In the genomic region with DNA sequence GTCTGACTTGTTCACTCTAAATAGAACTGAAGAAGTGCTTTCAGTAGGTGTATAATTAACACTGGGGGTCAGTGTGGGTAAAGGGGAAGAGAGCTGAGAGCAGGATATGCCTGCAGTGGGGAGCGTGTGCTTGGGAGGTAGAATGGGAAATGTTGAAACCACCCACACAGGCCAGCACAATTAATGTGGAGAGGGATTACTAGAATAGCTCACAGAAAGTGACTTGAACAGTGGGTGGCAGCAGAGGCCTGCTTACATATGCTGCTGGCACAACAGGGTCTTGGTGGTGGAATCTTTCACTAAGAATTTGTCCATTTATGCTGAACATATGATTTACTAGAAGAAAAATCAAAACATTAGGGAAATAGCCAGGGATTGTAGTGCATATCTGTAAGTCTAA, we compare ENCODE assay signal across 8 mouse cellular contexts. TPM values are rescaled to one million over a fixed set of nuclear protein-coding genes. Genes with fewer than 3 reads are reported as not detected.
DNase-seq lines count a peak whose midpoint lies in the region; ATAC-seq and TF ChIP-seq lines count a peak whose summit lies in the region.

No protein-coding gene starts in this region.

- H3K4me1 ChIP-seq in embryonic facial prominence, embryonic 10.5 days, result peaks cover 62% of the 10 kb centered on the region
- peaks cover 14 to 59% of the 10 kb centered on the region in 2 experiments for H3K4me1 ChIP-seq in heart, embryonic 14.5 days (ENCODE audit: control insufficient read depth in 2 of 2, insufficient read depth in 2 of 2, low read length in 2 of 2)
- peaks cover 38% of the 10 kb centered on the region for H3K4me1 ChIP-seq in liver, postnatal 0 days (ENCODE audit: insufficient read depth)
- peaks cover 72% of the 10 kb centered on the region for H3K4me1 ChIP-seq in neural tube, embryonic 15.5 days

- no peaks in the 10 kb centered on the region for H3K27me3 ChIP-seq in embryonic facial prominence, embryonic 10.5 days (replicated peaks; ENCODE audit: low read depth, poor library complexity, severe bottlenecking)
- H3K27me3 ChIP-seq in heart, embryonic 14.5 days (ENCODE audit: control insufficient read depth, insufficient read depth, low read length), result no peaks in the 10 kb centered on the region
- no peaks in the 10 kb centered on the region for H3K27me3 ChIP-seq in liver, postnatal 0 days (ENCODE audit: insufficient read depth, low read length)
- H3K27me3 ChIP-seq in neural tube, embryonic 15.5 days (replicated peaks), result no peaks in the 10 kb centered on the region

- peak; percentile 72 for DNase-seq in A20 (ENCODE audit: low read depth, low spot score)
- peak; percentile 52 for DNase-seq in MN1 (ENCODE audit: low spot score)
- peak; percentile 38 for DNase-seq in embryonic facial prominence, embryonic 10.5 days (ENCODE audit: low spot score)
- DNase-seq in kidney, postnatal 25 days, result peak; percentile 59 to 61
- peak; percentile 56 for DNase-seq in liver, postnatal 0 days
- DNase-seq in urinary bladder, postnatal 4 days (ENCODE audit: low spot score in 2 of 2), result no peak

- no peak for TF ChIP-seq EP300 in liver, postnatal 0 days (IDR thresholded peaks at IDR 0.05; ENCODE audit: low read depth)

- ATAC-seq in heart, embryonic 14.5 days (ENCODE audit: insufficient number of reproducible peaks, insufficient read depth, low FRiP score, low read depth), result no peak; the same call in 1 of the 2 replicates
- ATAC-seq in liver, postnatal 0 days, result no peak
- no peak for ATAC-seq in neural tube, embryonic 15.5 days (ENCODE audit: low FRiP score)

- peak overlapping the region; percentile 83 for H3K4me2 ChIP-seq in heart, embryonic 14.5 days (ENCODE audit: low read length)
- H3K4me2 ChIP-seq in liver, postnatal 0 days (ENCODE audit: low read depth, low read length), result peak overlapping the region; percentile 93
- peak overlapping the region; percentile 85 for H3K4me2 ChIP-seq in neural tube, embryonic 15.5 days

- no peak overlapping the region for H3K27ac ChIP-seq in embryonic facial prominence, embryonic 10.5 days (replicated peaks)
- no peak overlapping the region; a peak in 2 of 4 replicates for H3K27ac ChIP-seq in heart, embryonic 14.5 days (replicated peaks in 1 of 2; ENCODE audit: control insufficient read depth in 1 of 2, insufficient read depth in 1 of 2, low read depth in 2 of 2, low read length in 2 of 2)
- H3K27ac ChIP-seq in liver, postnatal 0 days (ENCODE audit: low read depth), result 0 out of 2 replicates have a peak overlapping the region, but pooled peaks have one; percentile 0
- H3K27ac ChIP-seq in neural tube, embryonic 15.5 days (replicated peaks), result peak overlapping the region; percentile 37; the same call in 1 of the 2 replicates

- 17% methylated on average over 1 of the region's 1 CpGs for WGBS in embryonic facial prominence, embryonic 10.5 days
- WGBS in heart, embryonic 14.5 days, result 7% methylated on average over 1 of the region's 1 CpGs
- WGBS in liver, postnatal 0 days (ENCODE audit: insufficient replicate concordance), result 19% methylated on average over 1 of the region's 1 CpGs
- 3% methylated on average over 1 of the region's 1 CpGs for WGBS in neural tube, embryonic 15.5 days

- no peaks in the 10 kb centered on the region for H3K9me3 ChIP-seq in embryonic facial prominence, embryonic 10.5 days
- H3K9me3 ChIP-seq in heart, embryonic 14.5 days (ENCODE audit: control insufficient read depth, low read length), result no peaks in the 10 kb centered on the region
- H3K9me3 ChIP-seq in liver, postnatal 0 days (ENCODE audit: low read length), result no peaks in the 10 kb centered on the region
- H3K9me3 ChIP-seq in neural tube, embryonic 15.5 days (replicated peaks), result no peaks in the 10 kb centered on the region

- TF ChIP-seq CTCF in liver, postnatal 0 days (IDR thresholded peaks at IDR 0.05; ENCODE audit: low read depth), result peak; percentile 69

- H3K4me3 ChIP-seq in embryonic facial prominence, embryonic 10.5 days, result peak overlapping the region; percentile 96
- H3K4me3 ChIP-seq in heart, embryonic 14.5 days (ENCODE audit: control insufficient read depth in 1 of 2, insufficient read depth in 1 of 2, low read depth in 1 of 2, low read length in 2 of 2), result peak overlapping the region; percentile 10 to 72; a peak in 3 of 4 replicates
- H3K4me3 ChIP-seq in liver, postnatal 0 days (ENCODE audit: low read depth, low read length), result no peak overlapping the region
- peak overlapping the region; percentile 95 for H3K4me3 ChIP-seq in neural tube, embryonic 15.5 days (replicated peaks)

- peak overlapping the region; percentile 93 for H3K9ac ChIP-seq in heart, embryonic 14.5 days (ENCODE audit: low read length)
- H3K9ac ChIP-seq in liver, postnatal 0 days (replicated peaks), result peak overlapping the region; percentile 8; the same call in 1 of the 2 replicates
- peak overlapping the region; percentile 92 for H3K9ac ChIP-seq in neural tube, embryonic 15.5 days (replicated peaks)

- peaks cover 55% of the 10 kb centered on the region for H3K36me3 ChIP-seq in embryonic facial prominence, embryonic 10.5 days (replicated peaks)
- peaks cover 61% of the 10 kb centered on the region for H3K36me3 ChIP-seq in heart, embryonic 14.5 days (ENCODE audit: control insufficient read depth, insufficient read depth, low read length)
- peaks cover 29% of the 10 kb centered on the region for H3K36me3 ChIP-seq in liver, postnatal 0 days (replicated peaks; ENCODE audit: insufficient read depth, low read length)
- peaks cover 26% of the 10 kb centered on the region for H3K36me3 ChIP-seq in neural tube, embryonic 15.5 days

RNA-seq across cellular contexts. Expression of gene Fut11, which starts 2.2 kb away (rescaled TPM):
- 20.2 and 20.9 TPM in 2 replicates for polyA plus RNA-seq in embryonic facial prominence, embryonic 10.5 days (2016; fragmentation: Nextera tagmentation; extraction: Ambion mirVana)
- 16.5 and 17.8 TPM in 2 replicates for polyA plus RNA-seq in heart, embryonic 14.5 days (2014; fragmentation: Nextera tagmentation; extraction: Ambion mirVana)
- polyA plus RNA-seq in liver, postnatal 0 days (2015; fragmentation: Nextera tagmentation; extraction: Ambion mirVana), result 4.4 and 5.1 TPM in 2 replicates
- polyA plus RNA-seq in neural tube, embryonic 15.5 days (2015; fragmentation: Nextera tagmentation; extraction: Ambion mirVana), result 30.0 and 31.5 TPM in 2 replicates

RNA-seq across cellular contexts. Expression of gene Chchd1, which starts 5.8 kb away (rescaled TPM):
- 253 and 263 TPM in 2 replicates for polyA plus RNA-seq in embryonic facial prominence, embryonic 10.5 days (2016; fragmentation: Nextera tagmentation; extraction: Ambion mirVana)
- polyA plus RNA-seq in heart, embryonic 14.5 days (2014; fragmentation: Nextera tagmentation; extraction: Ambion mirVana), result 216 and 225 TPM in 2 replicates
- polyA plus RNA-seq in liver, postnatal 0 days (2015; fragmentation: Nextera tagmentation; extraction: Ambion mirVana), result 88.5 and 91.7 TPM in 2 replicates
- 173 and 194 TPM in 2 replicates for polyA plus RNA-seq in neural tube, embryonic 15.5 days (2015; fragmentation: Nextera tagmentation; extraction: Ambion mirVana)

RNA-seq across cellular contexts. Expression of gene Zswim8, which starts 10.4 kb away (rescaled TPM):
- 34.2 and 36.3 TPM in 2 replicates for polyA plus RNA-seq in embryonic facial prominence, embryonic 10.5 days (2016; fragmentation: Nextera tagmentation; extraction: Ambion mirVana)
- polyA plus RNA-seq in heart, embryonic 14.5 days (2014; fragmentation: Nextera tagmentation; extraction: Ambion mirVana), result 21.7 and 25.4 TPM in 2 replicates
- polyA plus RNA-seq in liver, postnatal 0 days (2015; fragmentation: Nextera tagmentation; extraction: Ambion mirVana), result 5.3 and 6.4 TPM in 2 replicates
- polyA plus RNA-seq in neural tube, embryonic 15.5 days (2015; fragmentation: Nextera tagmentation; extraction: Ambion mirVana), result 39.1 and 43.0 TPM in 2 replicates

RNA-seq across cellular contexts. Expression of gene Sec24c, which starts 22.9 kb away (rescaled TPM):
- 117 and 120 TPM in 2 replicates for polyA plus RNA-seq in embryonic facial prominence, embryonic 10.5 days (2016; fragmentation: Nextera tagmentation; extraction: Ambion mirVana)
- polyA plus RNA-seq in heart, embryonic 14.5 days (2014; fragmentation: Nextera tagmentation; extraction: Ambion mirVana), result 69.2 and 75.7 TPM in 2 replicates
- polyA plus RNA-seq in liver, postnatal 0 days (2015; fragmentation: Nextera tagmentation; extraction: Ambion mirVana), result 30.8 and 31.3 TPM in 2 replicates
- polyA plus RNA-seq in neural tube, embryonic 15.5 days (2015; fragmentation: Nextera tagmentation; extraction: Ambion mirVana), result 84.3 and 87.4 TPM in 2 replicates

RNA-seq across cellular contexts. Expression of gene Synpo2l, which starts 28.8 kb away (rescaled TPM):
- 0.50 and 0.54 TPM in 2 replicates for polyA plus RNA-seq in embryonic facial prominence, embryonic 10.5 days (2016; fragmentation: Nextera tagmentation; extraction: Ambion mirVana)
- polyA plus RNA-seq in heart, embryonic 14.5 days (2014; fragmentation: Nextera tagmentation; extraction: Ambion mirVana), result 153 and 172 TPM in 2 replicates
- polyA plus RNA-seq in liver, postnatal 0 days (2015; fragmentation: Nextera tagmentation; extraction: Ambion mirVana), result 0.05 and 0.38 TPM in 2 replicates
- 1.4 and 2.4 TPM in 2 replicates for polyA plus RNA-seq in neural tube, embryonic 15.5 days (2015; fragmentation: Nextera tagmentation; extraction: Ambion mirVana)

Comparison
In these comparisons a context has a peak if more than half of its experiments do, and no peak if none do; other contexts are left out.
1. DNase-seq: peak in A20 (single experiment), MN1 (single experiment), embryonic facial prominence, embryonic 10.5 days (single experiment), kidney, postnatal 25 days (2 of 2) and liver, postnatal 0 days (single experiment); none in urinary bladder, postnatal 4 days (0 of 2).
2. H3K27ac ChIP-seq: peak in liver, postnatal 0 days (single experiment) and neural tube, embryonic 15.5 days (single experiment); none in embryonic facial prominence, embryonic 10.5 days (single experiment) and heart, embryonic 14.5 days (0 of 2).
3. H3K9ac ChIP-seq: peak in every context shown above with its lines; median percentile 93 in heart, embryonic 14.5 days; 92 in neural tube, embryonic 15.5 days; 8 in liver, postnatal 0 days.
4. Peak in every context shown above with its lines, with median percentiles within 50 percentile points of each other: H3K4me2 ChIP-seq.